Mouse (Mus musculus): ENCODE results near the gene Alx1. TPM values are rescaled to one million over a fixed set of nuclear protein-coding genes. Genes with fewer than 3 reads are reported as not detected.

Alx1 gene
- polyA plus RNA-seq (2012; rRNA removed) = 0.11 TPM in 1 of 2 replicates, not detected in the other

GRCm38 (mm10) chr10:103029730-103030490, at the start of gene Alx1:
Alx1 (minus strand) TSS chr10:103030215.
- no peak for DNase-seq
- TF ChIP-seq POLR2A (IDR thresholded peaks at IDR 0.05; ENCODE audit: borderline replicate concordance, extremely low read depth, low read depth, low read length) (no peak), CTCF (IDR thresholded peaks at IDR 0.05; ENCODE audit: insufficient read depth, low read length) (no peak)
- Histone ChIP-seq H3K4me3 (replicated peaks; ENCODE audit: extremely low read depth, low read depth, low read length) (no peak within 1 kb of the TSS), H3K4me1 (ENCODE audit: control insufficient read depth, insufficient read depth, low read length) (peaks cover 6% of the 10 kb centered on the region; the same call in 1 of the 2 replicates)
- WGBS = 5% methylated on average over 32 of the region's 32 CpGs

GRCm38 (mm10) chr10:103049593-103049992, 19.6 kb upstream of the Alx1 start:
- TF ChIP-seq CTCF (IDR thresholded peaks at IDR 0.05; ENCODE audit: insufficient read depth, low read length) = no peak
- no peak for TF ChIP-seq POLR2A (IDR thresholded peaks at IDR 0.05; ENCODE audit: borderline replicate concordance, extremely low read depth, low read depth, low read length)
- WGBS = 82% methylated on average over 2 of the region's 2 CpGs
- Histone ChIP-seq H3K4me3 (replicated peaks; ENCODE audit: extremely low read depth, low read depth, low read length) (no peak overlapping the region), H3K4me1 (ENCODE audit: control insufficient read depth, insufficient read depth, low read length) (no peaks in the 10 kb centered on the region)
- DNase-seq = no peak

- Histone ChIP-seq H3K4me3 (replicated peaks; ENCODE audit: extremely low read depth, low read depth, low read length) (no peak overlapping the region), H3K4me1 (ENCODE audit: control insufficient read depth, insufficient read depth, low read length) (no peaks in the 10 kb centered on the region)
- no peak for DNase-seq
- WGBS = 70% methylated on average over 3 of the region's 3 CpGs
- TF ChIP-seq CTCF (IDR thresholded peaks at IDR 0.05; ENCODE audit: insufficient read depth, low read length) (no peak), POLR2A (IDR thresholded peaks at IDR 0.05; ENCODE audit: borderline replicate concordance, extremely low read depth, low read depth, low read length) (no peak)
Measured at GRCm38 (mm10) chr10:103046623-103047022, 16.6 kb upstream of the Alx1 start.

- H3K4me1 ChIP-seq (ENCODE audit: control insufficient read depth, insufficient read depth, low read length) = no peaks in the 10 kb centered on the region
- no peak overlapping the region for H3K4me3 ChIP-seq (replicated peaks; ENCODE audit: extremely low read depth, low read depth, low read length)
- TF ChIP-seq CTCF (IDR thresholded peaks at IDR 0.05; ENCODE audit: insufficient read depth, low read length) = no peak
- no peak for TF ChIP-seq POLR2A (IDR thresholded peaks at IDR 0.05; ENCODE audit: borderline replicate concordance, extremely low read depth, low read depth, low read length)
- DNase-seq = no peak
- 39% methylated on average over 2 of the region's 2 CpGs for WGBS
Measured at GRCm38 (mm10) chr10:103045019-103045418, 15.0 kb upstream of the Alx1 start.

- no peak overlapping the region for H3K4me3 ChIP-seq (replicated peaks; ENCODE audit: extremely low read depth, low read depth, low read length)
- no peaks in the 10 kb centered on the region; the same call in 1 of the 2 replicates for H3K4me1 ChIP-seq (ENCODE audit: control insufficient read depth, insufficient read depth, low read length)
- WGBS = 7% methylated on average over 14 of the region's 14 CpGs
- no peak for DNase-seq
- TF ChIP-seq POLR2A (IDR thresholded peaks at IDR 0.05; ENCODE audit: borderline replicate concordance, extremely low read depth, low read depth, low read length) (no peak), CTCF (IDR thresholded peaks at IDR 0.05; ENCODE audit: insufficient read depth, low read length) (no peak)
Measured at GRCm38 (mm10) chr10:103035002-103035640, 5.1 kb upstream of the Alx1 start.

- TF ChIP-seq CTCF (IDR thresholded peaks at IDR 0.05; ENCODE audit: insufficient read depth, low read length) (no peak), POLR2A (IDR thresholded peaks at IDR 0.05; ENCODE audit: borderline replicate concordance, extremely low read depth, low read depth, low read length) (no peak)
- Histone ChIP-seq H3K4me1 (ENCODE audit: control insufficient read depth, insufficient read depth, low read length) (peaks cover 6% of the 10 kb centered on the region; the same call in 1 of the 2 replicates), H3K4me3 (replicated peaks; ENCODE audit: extremely low read depth, low read depth, low read length) (no peak overlapping the region)
- 12% methylated on average over 11 of the region's 11 CpGs for WGBS
- no peak for DNase-seq
Measured at GRCm38 (mm10) chr10:103030931-103031330, 916 bp upstream of the Alx1 start.

- 5% methylated on average over 23 of the region's 23 CpGs for WGBS
- TF ChIP-seq CTCF (IDR thresholded peaks at IDR 0.05; ENCODE audit: insufficient read depth, low read length) = no peak
- TF ChIP-seq POLR2A (IDR thresholded peaks at IDR 0.05; ENCODE audit: borderline replicate concordance, extremely low read depth, low read depth, low read length) = no peak
- DNase-seq = no peak
- Histone ChIP-seq H3K4me3 (replicated peaks; ENCODE audit: extremely low read depth, low read depth, low read length) (no peak overlapping the region), H3K4me1 (ENCODE audit: control insufficient read depth, insufficient read depth, low read length) (peaks cover 6% of the 10 kb centered on the region; the same call in 1 of the 2 replicates)
Measured at GRCm38 (mm10) chr10:103029132-103029729, 784 bp downstream of the Alx1 start.

- H3K4me3 ChIP-seq (replicated peaks; ENCODE audit: extremely low read depth, low read depth, low read length) = peak overlapping the region; percentile 13
- WGBS = 2% methylated on average over 50 of the region's 50 CpGs
- peaks cover 6% of the 10 kb centered on the region; the same call in 1 of the 2 replicates for H3K4me1 ChIP-seq (ENCODE audit: control insufficient read depth, insufficient read depth, low read length)
- no peak for DNase-seq
- TF ChIP-seq CTCF (IDR thresholded peaks at IDR 0.05; ENCODE audit: insufficient read depth, low read length) (no peak), POLR2A (IDR thresholded peaks at IDR 0.05; ENCODE audit: borderline replicate concordance, extremely low read depth, low read depth, low read length) (no peak)
Measured at GRCm38 (mm10) chr10:103028253-103029131, 1.5 kb downstream of the Alx1 start.

- Histone ChIP-seq H3K4me3 (replicated peaks; ENCODE audit: extremely low read depth, low read depth, low read length) (no peak overlapping the region), H3K4me1 (ENCODE audit: control insufficient read depth, insufficient read depth, low read length) (peaks cover 6% of the 10 kb centered on the region; the same call in 1 of the 2 replicates)
- 3% methylated on average over 15 of the region's 15 CpGs for WGBS
- no peak for DNase-seq
- TF ChIP-seq CTCF (IDR thresholded peaks at IDR 0.05; ENCODE audit: insufficient read depth, low read length) (no peak), POLR2A (IDR thresholded peaks at IDR 0.05; ENCODE audit: borderline replicate concordance, extremely low read depth, low read depth, low read length) (no peak)
Measured at GRCm38 (mm10) chr10:103027931-103028252, 2.1 kb downstream of the Alx1 start.
